Mouse (Mus musculus): ENCODE results near the gene Krtap9-5. TPM values are rescaled to one million over a fixed set of nuclear protein-coding genes. Genes with fewer than 3 reads are reported as not detected.

Gene Krtap9-5
- polyA plus RNA-seq, 1 experiment from 2014 or later: not detected

DNA sequence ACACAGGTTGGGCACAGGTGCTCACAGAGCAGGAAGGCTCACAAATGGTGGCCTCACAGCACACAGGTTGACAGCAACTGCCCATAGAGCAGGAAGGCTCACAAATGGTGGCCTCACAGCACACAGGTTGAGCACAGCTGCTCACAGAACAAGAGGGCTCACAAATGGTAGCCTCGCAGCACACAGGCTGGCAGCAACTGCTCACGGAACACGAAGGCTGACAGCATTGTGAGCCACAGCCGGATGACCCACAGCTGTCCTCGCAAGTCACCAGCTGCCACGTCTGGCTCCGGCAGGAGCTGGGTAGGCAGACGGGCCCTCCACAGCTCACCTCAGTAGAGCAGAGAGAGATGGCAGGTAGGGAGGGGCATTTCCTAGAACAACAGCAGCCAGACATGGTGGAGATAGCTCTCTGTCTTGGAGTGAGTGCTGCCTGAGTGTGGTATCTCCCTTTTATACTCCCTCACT is 37.9 kb downstream of the Krtap9-5 start, which contains the start of gene Krtap16-1:
TSS of gene Krtap16-1 (minus strand) at position 418 of the 468 bp plus-strand sequence.
- H3K4me1 ChIP-seq (replicated peaks): no peaks in the 10 kb centered on the region
- no peak for ATAC-seq (replicated peaks; ENCODE audit: insufficient number of reproducible peaks, insufficient read depth, low FRiP score, low read depth)
- no peaks in the 10 kb centered on the region for H3K9me3 ChIP-seq (replicated peaks)
- 70% methylated on average over 8 of the region's 8 CpGs for WGBS
- H3K4me3 ChIP-seq: no peak within 1 kb of the TSS
- H3K27ac ChIP-seq: no peak within 1 kb of the TSS
- no peaks in the 10 kb centered on the region for H3K36me3 ChIP-seq
- no peak within 1 kb of the TSS for H3K9ac ChIP-seq
- H3K4me2 ChIP-seq: no peak within 1 kb of the TSS
- H3K27me3 ChIP-seq: peaks cover 13% of the 10 kb centered on the region

DNA sequence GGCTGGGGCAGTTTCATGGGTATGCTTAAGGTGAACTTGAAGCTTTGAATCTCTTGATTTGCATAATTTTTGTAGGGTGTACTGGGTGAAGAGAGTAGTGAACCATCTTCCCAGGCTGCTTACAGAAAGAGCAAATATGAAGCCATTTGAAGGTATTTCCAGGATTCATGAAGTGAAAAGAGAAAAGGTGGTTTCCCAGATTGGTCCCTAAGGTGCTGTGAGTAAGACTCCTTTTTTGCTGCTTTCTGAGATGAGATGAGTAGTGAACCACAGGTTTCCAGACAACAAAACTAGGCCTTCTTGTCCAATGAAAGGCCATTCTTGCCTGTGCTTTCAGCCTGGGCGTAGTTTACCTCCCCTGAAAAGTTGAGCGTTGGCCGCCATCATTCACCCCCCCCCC is 40.3 kb downstream of the Krtap9-5 start:
- Histone ChIP-seq H3K9me3 (replicated peaks) (no peaks in the 10 kb centered on the region), H3K27me3 (peaks cover 28% of the 10 kb centered on the region), H3K9ac (no peak overlapping the region), H3K4me3 (no peak overlapping the region), H3K27ac (no peak overlapping the region), H3K4me1 (replicated peaks) (no peaks in the 10 kb centered on the region), H3K4me2 (no peak overlapping the region), H3K36me3 (no peaks in the 10 kb centered on the region)
- WGBS: 86% methylated on average over 3 of the region's 3 CpGs
- no peak for ATAC-seq (replicated peaks; ENCODE audit: insufficient number of reproducible peaks, insufficient read depth, low FRiP score, low read depth)

DNA sequence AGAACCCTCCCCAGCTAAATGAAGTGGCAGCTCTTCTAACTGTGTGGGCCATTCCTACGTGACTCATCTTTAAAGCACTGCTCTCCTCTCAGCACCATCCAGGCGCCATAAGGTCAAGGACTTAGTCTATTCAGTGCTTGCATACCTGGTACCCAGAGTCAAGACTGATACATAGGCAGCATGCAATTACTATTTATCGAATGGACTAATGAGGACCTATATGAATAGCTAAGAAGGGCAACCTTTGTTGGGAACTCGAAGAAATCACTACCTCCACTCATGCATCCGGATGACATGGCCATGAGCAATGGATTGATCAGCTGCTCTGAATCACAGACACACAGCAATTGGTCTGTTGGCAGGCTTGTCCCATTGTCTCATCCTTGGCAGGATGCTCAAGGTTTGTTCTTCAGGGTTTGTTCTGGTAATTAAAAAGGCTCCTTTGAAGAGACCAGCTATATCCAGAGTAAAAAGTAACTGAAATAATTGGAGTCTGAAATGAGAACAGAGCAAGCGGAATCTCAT is 41.7 kb downstream of the Krtap9-5 start:
- 68% methylated on average over 6 of the region's 6 CpGs for WGBS
- H3K4me1 ChIP-seq (replicated peaks): no peaks in the 10 kb centered on the region
- no peaks in the 10 kb centered on the region for H3K9me3 ChIP-seq (replicated peaks)
- H3K4me3 ChIP-seq: no peak overlapping the region
- no peak overlapping the region for H3K4me2 ChIP-seq
- no peak overlapping the region for H3K27ac ChIP-seq
- ATAC-seq (replicated peaks; ENCODE audit: insufficient number of reproducible peaks, insufficient read depth, low FRiP score, low read depth): no peak
- peaks cover 34% of the 10 kb centered on the region for H3K27me3 ChIP-seq
- H3K9ac ChIP-seq: no peak overlapping the region
- H3K36me3 ChIP-seq: no peaks in the 10 kb centered on the region

DNA sequence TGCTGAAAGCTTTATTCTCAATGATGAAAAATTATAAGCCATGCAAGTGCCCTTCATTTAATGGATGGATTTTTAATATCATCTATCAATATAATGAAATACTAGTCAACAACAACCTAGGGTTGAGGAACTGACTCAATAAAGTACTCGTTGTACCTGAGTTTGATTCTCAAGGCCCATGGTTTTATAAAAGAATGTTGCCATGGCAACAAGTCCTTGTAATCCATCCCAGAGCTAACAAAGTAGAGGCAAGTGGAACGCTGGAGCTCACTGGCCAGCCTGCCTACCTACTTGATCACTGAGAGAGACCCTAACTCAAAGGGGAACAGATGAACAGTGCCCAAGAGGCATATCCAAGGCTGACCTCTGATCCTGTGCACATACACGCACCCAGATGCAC is 42.3 kb downstream of the Krtap9-5 start:
- Histone ChIP-seq H3K9ac (no peak overlapping the region), H3K4me1 (replicated peaks) (no peaks in the 10 kb centered on the region), H3K9me3 (replicated peaks) (no peaks in the 10 kb centered on the region), H3K27ac (no peak overlapping the region), H3K4me3 (no peak overlapping the region), H3K4me2 (no peak overlapping the region), H3K36me3 (no peaks in the 10 kb centered on the region), H3K27me3 (peaks cover 36% of the 10 kb centered on the region)
- ATAC-seq (replicated peaks; ENCODE audit: insufficient number of reproducible peaks, insufficient read depth, low FRiP score, low read depth): no peak
- WGBS: 83% methylated on average over 3 of the region's 3 CpGs

DNA sequence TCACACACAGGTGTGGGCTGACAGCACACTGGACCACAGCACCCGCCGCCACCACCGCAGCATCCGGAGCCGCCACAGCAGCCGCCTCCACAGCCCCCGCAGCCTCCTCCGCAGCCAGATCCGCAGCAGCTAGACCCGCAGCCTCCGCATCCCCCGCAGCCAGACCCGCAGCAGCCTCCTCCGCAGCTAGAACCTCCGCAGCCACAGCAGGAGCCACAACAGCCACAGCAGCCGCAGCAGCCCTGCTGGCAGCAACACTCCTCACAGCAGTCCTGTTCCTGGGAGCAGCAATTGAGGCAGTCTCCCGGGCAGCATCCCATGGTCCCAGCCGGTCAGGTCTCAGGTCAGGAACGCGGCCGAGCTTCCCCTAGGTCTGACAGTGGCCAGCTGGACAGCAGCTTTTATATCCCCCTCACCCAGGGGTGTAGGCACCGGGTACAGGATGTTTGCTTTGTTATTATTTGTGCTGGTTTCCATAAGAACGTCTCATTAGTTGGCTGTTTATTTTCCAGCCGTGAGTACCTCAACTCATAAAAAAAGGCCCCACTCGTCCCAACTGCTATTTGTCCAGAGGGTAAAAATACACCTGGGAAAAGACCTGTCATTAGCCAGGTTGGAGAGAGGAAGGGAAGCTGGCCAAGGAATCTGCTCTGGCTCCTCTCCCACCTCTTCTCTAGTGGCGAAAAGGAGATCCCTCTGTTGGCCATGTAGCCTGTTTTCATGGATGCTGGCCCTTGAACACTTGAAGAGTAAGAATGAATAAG is 45.5 kb downstream of the Krtap9-5 start, which contains the start of gene Krtap17-1:
TSS of gene Krtap17-1 (minus strand) at position 375 of the 764 bp plus-strand sequence.
- ATAC-seq (replicated peaks; ENCODE audit: insufficient number of reproducible peaks, insufficient read depth, low FRiP score, low read depth): no peak
- WGBS: 20% methylated on average over 26 of the region's 26 CpGs
- H3K27me3 ChIP-seq: peaks cover 40% of the 10 kb centered on the region
- no peaks in the 10 kb centered on the region for H3K4me1 ChIP-seq (replicated peaks)
- no peak within 1 kb of the TSS for H3K4me3 ChIP-seq
- H3K9ac ChIP-seq: no peak within 1 kb of the TSS
- H3K27ac ChIP-seq: no peak within 1 kb of the TSS
- no peaks in the 10 kb centered on the region for H3K36me3 ChIP-seq
- no peaks in the 10 kb centered on the region for H3K9me3 ChIP-seq (replicated peaks)
- 0 out of 2 replicates have a peak within 1 kb of the TSS, but pooled peaks have one; percentile 6 for H3K4me2 ChIP-seq

DNA sequence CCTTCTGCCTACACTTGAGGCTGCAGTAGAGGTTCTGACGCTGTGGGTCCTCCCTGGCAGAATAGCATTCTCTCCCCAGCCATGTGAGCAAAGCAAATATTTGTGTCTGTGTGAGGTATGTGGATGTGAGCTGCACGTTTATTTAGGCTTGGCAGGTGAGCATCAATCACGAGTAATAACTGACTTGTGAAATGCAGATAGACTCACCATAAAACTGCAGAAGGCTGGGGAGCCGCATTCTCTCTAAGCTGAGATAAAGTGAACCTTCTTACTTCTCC is 46.0 kb downstream of the Krtap9-5 start:
- ATAC-seq (replicated peaks; ENCODE audit: insufficient number of reproducible peaks, insufficient read depth, low FRiP score, low read depth): no peak
- no peaks in the 10 kb centered on the region for H3K4me1 ChIP-seq (replicated peaks)
- peaks cover 40% of the 10 kb centered on the region for H3K27me3 ChIP-seq
- H3K36me3 ChIP-seq: no peaks in the 10 kb centered on the region
- no peak overlapping the region for H3K27ac ChIP-seq
- H3K9ac ChIP-seq: no peak overlapping the region
- H3K4me2 ChIP-seq: no peak overlapping the region
- H3K9me3 ChIP-seq (replicated peaks): no peaks in the 10 kb centered on the region
- 61% methylated on average over 4 of the region's 4 CpGs for WGBS
- H3K4me3 ChIP-seq: no peak overlapping the region

DNA sequence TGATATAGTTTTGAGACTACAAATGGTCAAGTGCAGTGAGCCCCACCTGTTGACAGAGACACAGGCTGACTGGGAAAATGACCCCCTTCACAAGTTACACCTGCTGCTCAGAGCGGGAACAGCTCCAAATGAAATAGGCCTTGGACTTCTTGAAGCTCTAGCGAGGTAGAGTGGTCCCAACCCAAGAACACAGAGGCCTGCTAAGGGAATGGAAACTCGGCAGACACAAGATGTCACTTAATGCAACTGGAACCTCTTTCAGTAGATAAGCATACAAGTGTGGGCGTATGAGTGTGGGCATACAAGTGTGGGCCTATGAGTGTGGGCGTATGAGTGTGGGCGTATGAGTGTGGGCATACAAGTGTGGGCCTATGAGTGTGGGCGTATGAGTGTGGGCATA is 50.8 kb downstream of the Krtap9-5 start:
- Histone ChIP-seq H3K27ac (no peak overlapping the region), H3K36me3 (no peaks in the 10 kb centered on the region), H3K4me2 (no peak overlapping the region), H3K4me1 (replicated peaks) (no peaks in the 10 kb centered on the region), H3K9me3 (replicated peaks) (no peaks in the 10 kb centered on the region), H3K4me3 (no peak overlapping the region), H3K27me3 (peaks cover 20% of the 10 kb centered on the region), H3K9ac (no peak overlapping the region)
- WGBS: 80% methylated on average over 7 of the region's 7 CpGs
- no peak for ATAC-seq (replicated peaks; ENCODE audit: insufficient number of reproducible peaks, insufficient read depth, low FRiP score, low read depth)

Other genes with a start within 250 kb of the Krtap9-5 start
- not detected in 2 replicates for gene Gm14180, start 214.2 kb upstream of the Krtap9-5 start, polyA plus RNA-seq (2015; fragmentation: Nextera tagmentation; extraction: Ambion mirVana)
- gene Gm11595, start 175.6 kb upstream of the Krtap9-5 start, polyA plus RNA-seq (2015; fragmentation: Nextera tagmentation; extraction: Ambion mirVana): not detected in 2 replicates
- not detected in 2 replicates for gene Krtap4-8, start 167.8 kb upstream of the Krtap9-5 start, polyA plus RNA-seq (2015; fragmentation: Nextera tagmentation; extraction: Ambion mirVana)
- not detected in 2 replicates for gene Krtap4-9, start 163.3 kb upstream of the Krtap9-5 start, polyA plus RNA-seq (2015; fragmentation: Nextera tagmentation; extraction: Ambion mirVana)
- gene Gm11596, start 155.0 kb upstream of the Krtap9-5 start, polyA plus RNA-seq (2015; fragmentation: Nextera tagmentation; extraction: Ambion mirVana): not detected in 2 replicates
- gene Gm11569, start 149.5 kb upstream of the Krtap9-5 start, polyA plus RNA-seq (2015; fragmentation: Nextera tagmentation; extraction: Ambion mirVana): not detected in 2 replicates
- not detected in 2 replicates for gene Gm11554, start 144.0 kb upstream of the Krtap9-5 start, polyA plus RNA-seq (2015; fragmentation: Nextera tagmentation; extraction: Ambion mirVana)
- gene Krtap4-13, start 138.6 kb upstream of the Krtap9-5 start, polyA plus RNA-seq (2015; fragmentation: Nextera tagmentation; extraction: Ambion mirVana): not detected in 2 replicates
- not detected in 2 replicates for gene Gm11564, start 132.8 kb upstream of the Krtap9-5 start, polyA plus RNA-seq (2015; fragmentation: Nextera tagmentation; extraction: Ambion mirVana)
- gene 2300003K06Rik, start 110.4 kb upstream of the Krtap9-5 start, polyA plus RNA-seq (2015; fragmentation: Nextera tagmentation; extraction: Ambion mirVana): not detected in 2 replicates
- gene Krtap4-16, start 96.9 kb upstream of the Krtap9-5 start, polyA plus RNA-seq (2015; fragmentation: Nextera tagmentation; extraction: Ambion mirVana): not detected in 2 replicates
- gene Gm11568, start 90.6 kb upstream of the Krtap9-5 start, polyA plus RNA-seq (2015; fragmentation: Nextera tagmentation; extraction: Ambion mirVana): not detected in 2 replicates
- gene Gm11559, start 84.0 kb upstream of the Krtap9-5 start, polyA plus RNA-seq (2015; fragmentation: Nextera tagmentation; extraction: Ambion mirVana): not detected in 2 replicates
- not detected in 2 replicates for gene Krtap9-1, start 75.1 kb upstream of the Krtap9-5 start, polyA plus RNA-seq (2015; fragmentation: Nextera tagmentation; extraction: Ambion mirVana)
- gene Gm11567, start 69.3 kb upstream of the Krtap9-5 start, polyA plus RNA-seq (2015; fragmentation: Nextera tagmentation; extraction: Ambion mirVana): not detected in 2 replicates
- gene Krtap31-1, start 40.6 kb upstream of the Krtap9-5 start, polyA plus RNA-seq (2015; fragmentation: Nextera tagmentation; extraction: Ambion mirVana): not detected in 2 replicates
- gene Gm11565, start 33.7 kb upstream of the Krtap9-5 start, polyA plus RNA-seq (2015; fragmentation: Nextera tagmentation; extraction: Ambion mirVana): not detected in 2 replicates
- gene Krtap31-2, start 12.2 kb upstream of the Krtap9-5 start, polyA plus RNA-seq (2015; fragmentation: Nextera tagmentation; extraction: Ambion mirVana): not detected in 2 replicates
- gene Krtap29-1, start 30.6 kb downstream of the Krtap9-5 start, polyA plus RNA-seq (2015; fragmentation: Nextera tagmentation; extraction: Ambion mirVana): not detected in 2 replicates
- not detected in 2 replicates for gene Krtap16-1, start 38.1 kb downstream of the Krtap9-5 start, polyA plus RNA-seq (2015; fragmentation: Nextera tagmentation; extraction: Ambion mirVana)
- 0.76 TPM in 1 of 2 replicates, not detected in the other for gene Krtap17-1, start 45.5 kb downstream of the Krtap9-5 start, polyA plus RNA-seq (2015; fragmentation: Nextera tagmentation; extraction: Ambion mirVana)
- not detected in 2 replicates for gene Krt33a, start 67.7 kb downstream of the Krtap9-5 start, polyA plus RNA-seq (2015; fragmentation: Nextera tagmentation; extraction: Ambion mirVana)
- gene Krt33b, start 81.4 kb downstream of the Krtap9-5 start, polyA plus RNA-seq (2015; fragmentation: Nextera tagmentation; extraction: Ambion mirVana): 0.09 TPM in 1 of 2 replicates, not detected in the other
- gene Krt34, start 93.1 kb downstream of the Krtap9-5 start, polyA plus RNA-seq (2015; fragmentation: Nextera tagmentation; extraction: Ambion mirVana): not detected in 2 replicates
- not detected in 2 replicates for gene Krt31, start 102.1 kb downstream of the Krtap9-5 start, polyA plus RNA-seq (2015; fragmentation: Nextera tagmentation; extraction: Ambion mirVana)
- gene Krt32, start 139.8 kb downstream of the Krtap9-5 start, polyA plus RNA-seq (2015; fragmentation: Nextera tagmentation; extraction: Ambion mirVana): not detected in 2 replicates
- not detected in 2 replicates for gene Krt35, start 147.8 kb downstream of the Krtap9-5 start, polyA plus RNA-seq (2015; fragmentation: Nextera tagmentation; extraction: Ambion mirVana)
- 0.10 TPM in 1 of 2 replicates, not detected in the other for gene Krt36, start 157.2 kb downstream of the Krtap9-5 start, polyA plus RNA-seq (2015; fragmentation: Nextera tagmentation; extraction: Ambion mirVana)
- 0.45 and 0.62 TPM in 2 replicates for gene Krt13, start 173.1 kb downstream of the Krtap9-5 start, polyA plus RNA-seq (2015; fragmentation: Nextera tagmentation; extraction: Ambion mirVana)
- 4.2 and 20.2 TPM in 2 replicates for gene Krt15, start 187.5 kb downstream of the Krtap9-5 start, polyA plus RNA-seq (2015; fragmentation: Nextera tagmentation; extraction: Ambion mirVana)
- 42.6 and 82.2 TPM in 2 replicates for gene Krt19, start 200.2 kb downstream of the Krtap9-5 start, polyA plus RNA-seq (2015; fragmentation: Nextera tagmentation; extraction: Ambion mirVana)
- gene Krt9, start 244.8 kb downstream of the Krtap9-5 start, polyA plus RNA-seq (2015; fragmentation: Nextera tagmentation; extraction: Ambion mirVana): not detected in 2 replicates

Measured in heart, embryonic 15.5 days (tissue).